Mouse (Mus musculus) embryonic facial prominence, embryonic 13.5 days (tissue): ENCODE data around the gene Spry1. TPM values are rescaled to one million over a fixed set of nuclear protein-coding genes. Genes with fewer than 3 reads are reported as not detected.

Source experiments
- ATAC-seq: fragments of 200-750 bp; cut with Nextera tagmentation; 2 replicates; pipeline ENCODE4 v1.8.0; 2017; ENCODE audit warnings: low read depth; ENCODE audit not compliant: insufficient number of reproducible peaks, insufficient read depth, low FRiP score, low TSS enrichment
- H3K27ac ChIP-seq: fragments of 300-500 bp; sonication (generic); 2 replicates; pipeline ENCODE4 v1.5.1; 2015; ENCODE audit warnings: moderate library complexity, mild to moderate bottlenecking, inconsistent platforms
- H3K27me3 ChIP-seq: fragments of 300-500 bp; sonication (generic); 2 replicates; pipeline ENCODE4 v1.6.1; 2015; ENCODE audit warnings: mild to moderate bottlenecking, inconsistent platforms
- H3K36me3 ChIP-seq: fragments of 300-500 bp; sonication (generic); 2 replicates; pipeline ENCODE4 v1.6.1; 2015; ENCODE audit warnings: mild to moderate bottlenecking, inconsistent platforms
- H3K4me1 ChIP-seq: fragments of 300-500 bp; sonication (generic); 2 replicates; pipeline ENCODE4 v1.6.1; 2015; ENCODE audit warnings: inconsistent platforms
- H3K4me2 ChIP-seq: fragments of 300-500 bp; sonication (generic); 2 replicates; pipeline ENCODE4 v1.6.1; 2015; ENCODE audit warnings: moderate library complexity, mild to moderate bottlenecking, inconsistent platforms
- H3K4me3 ChIP-seq: fragments of 300-500 bp; sonication (generic); 2 replicates; pipeline ENCODE4 v1.5.1; 2015; ENCODE audit warnings: mild to moderate bottlenecking, inconsistent platforms
- H3K9ac ChIP-seq: fragments of 300-500 bp; sonication (generic); 2 replicates; pipeline ENCODE4 v1.6.1; 2015; ENCODE audit warnings: mild to moderate bottlenecking, inconsistent platforms
- H3K9me3 ChIP-seq: fragments of 300-500 bp; sonication (generic); 2 replicates; pipeline ENCODE4 v1.6.1; 2016; ENCODE audit warnings: inconsistent platforms
- WGBS: fragments of 180-500 bp; shearing (Covaris S2); methylation state at CpG from one replicate; pipeline ENCODE4 v1.1.7; 2015; ENCODE audit warnings: mixed read lengths; 5-methylcytosine and 5-hydroxymethylcytosine counted together
- polyA plus RNA-seq: library from polyadenylated mRNA; unstranded; fragments of >200 nt; fragmentation: Nextera tagmentation; extraction: Ambion mirVana; gene quantifications from 2 replicates; pipeline ENCODE4 v1.2.1, GENCODE M21; 2015

Spry1 gene
- polyA plus RNA-seq, 1 experiment from 2014 or later, result 12.6 TPM

DNA sequence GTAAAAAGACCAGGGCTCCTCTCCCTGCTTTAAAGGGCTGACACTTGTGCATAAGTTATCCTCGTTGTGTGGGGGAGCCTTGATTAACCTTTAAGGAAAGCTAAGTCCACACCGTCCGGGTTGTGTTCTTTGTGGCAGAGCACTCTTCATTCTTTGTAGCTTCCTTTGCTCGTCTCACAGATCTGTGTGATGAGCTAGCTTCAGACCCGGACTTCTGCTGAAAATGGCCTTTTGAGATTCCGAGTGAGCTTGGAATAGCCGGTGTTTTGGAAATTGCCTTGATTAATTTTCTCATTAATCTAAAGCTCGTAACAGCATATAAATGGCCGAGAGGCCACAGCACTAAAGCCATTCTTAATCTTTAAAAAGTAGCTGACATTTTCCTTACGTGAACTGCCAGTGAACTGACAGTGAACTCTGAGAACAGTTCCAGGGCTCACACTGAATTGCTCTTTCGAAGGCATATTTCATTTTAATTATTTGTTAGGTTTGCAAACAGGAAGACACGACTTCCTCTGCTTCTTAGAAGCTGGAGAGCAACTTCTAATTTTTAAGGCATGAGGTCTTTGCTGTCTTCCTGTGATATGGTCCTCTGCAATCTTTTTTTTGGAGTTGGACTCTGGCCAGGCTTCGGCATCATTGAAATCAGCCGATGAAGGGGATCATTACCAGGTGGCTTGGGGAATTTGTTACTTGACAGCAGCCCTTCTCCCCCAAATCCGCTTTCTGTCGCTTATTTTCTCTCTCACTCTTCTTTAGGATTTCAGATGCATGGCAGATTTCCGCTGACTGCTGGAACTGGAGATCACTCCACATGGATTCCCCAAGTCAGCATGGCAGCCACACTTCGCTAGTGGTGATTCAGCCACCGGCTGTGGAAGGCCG, 2.3 kb downstream of the Spry1 start:
- Histone ChIP-seq H3K9me3 (no peaks in the 10 kb centered on the region), H3K4me3 (peak overlapping the region; percentile 84), H3K4me1 (peaks cover 40% of the 10 kb centered on the region), H3K27ac (no peak overlapping the region), H3K9ac (peak overlapping the region; percentile 91), H3K4me2 (peak overlapping the region; percentile 77), H3K36me3 (peaks cover 31% of the 10 kb centered on the region), H3K27me3 (no peaks in the 10 kb centered on the region)
- ATAC-seq, result no peak
- 41% methylated on average over 20 of the region's 20 CpGs for WGBS

DNA sequence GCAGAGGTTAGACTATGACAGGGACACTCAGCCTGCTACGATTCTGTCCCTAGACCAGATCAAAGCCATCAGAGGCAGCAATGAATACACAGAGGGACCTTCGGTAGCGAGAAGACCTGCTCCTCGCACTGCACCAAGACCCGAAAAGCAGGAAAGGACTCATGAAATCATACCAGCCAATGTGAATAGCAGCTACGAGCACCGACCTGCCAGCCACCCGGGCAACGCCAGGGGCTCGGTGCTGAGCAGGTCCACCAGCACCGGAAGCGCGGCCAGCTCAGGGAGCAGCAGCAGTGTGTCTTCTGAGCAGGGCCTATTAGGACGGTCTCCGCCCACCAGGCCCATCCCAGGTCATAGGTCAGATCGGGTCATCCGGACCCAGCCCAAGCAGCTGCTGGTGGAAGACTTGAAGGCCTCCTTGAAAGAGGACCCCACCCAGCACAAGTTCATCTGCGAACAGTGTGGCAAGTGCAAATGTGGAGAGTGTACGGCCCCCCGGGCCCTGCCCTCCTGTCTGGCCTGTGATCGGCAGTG, 3.0 kb downstream of the Spry1 start:
- Histone ChIP-seq H3K4me2 (peak overlapping the region; percentile 77), H3K4me3 (peak overlapping the region; percentile 84), H3K4me1 (peaks cover 40% of the 10 kb centered on the region), H3K9ac (0 out of 2 replicates have a peak overlapping the region, but pooled peaks have one; percentile 91), H3K27ac (no peak overlapping the region), H3K9me3 (no peaks in the 10 kb centered on the region), H3K36me3 (peaks cover 31% of the 10 kb centered on the region), H3K27me3 (no peaks in the 10 kb centered on the region)
- WGBS, result 79% methylated on average over 21 of the region's 21 CpGs
- peak; percentile 27; the same call in 1 of the 2 replicates for ATAC-seq

DNA sequence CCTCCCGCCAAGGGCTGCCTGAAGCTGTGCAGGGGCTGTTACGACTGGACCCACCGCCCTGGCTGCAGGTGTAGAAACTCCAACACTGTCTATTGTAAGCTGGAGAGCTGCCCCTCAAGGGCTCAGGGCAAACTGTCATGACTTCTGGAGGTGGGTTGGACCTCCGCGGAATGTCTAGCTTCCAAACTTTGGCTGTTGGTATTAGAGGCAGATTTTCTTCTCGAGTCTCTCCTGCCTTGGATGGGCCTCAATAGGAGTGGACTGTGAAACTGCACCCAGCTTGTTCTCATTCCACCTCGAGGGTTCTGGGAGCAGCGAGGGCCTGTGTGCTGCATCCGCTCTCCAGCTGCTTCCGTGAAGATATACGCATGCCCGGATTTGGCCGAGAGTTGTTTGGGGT, 3.7 kb downstream of the Spry1 start:
- Histone ChIP-seq H3K27me3 (no peaks in the 10 kb centered on the region), H3K4me2 (peak overlapping the region; percentile 77), H3K9ac (0 out of 2 replicates have a peak overlapping the region, but pooled peaks have one; percentile 21), H3K9me3 (no peaks in the 10 kb centered on the region), H3K4me3 (peak overlapping the region; percentile 84; the same call in 1 of the 2 replicates), H3K27ac (no peak overlapping the region), H3K4me1 (peaks cover 40% of the 10 kb centered on the region), H3K36me3 (peaks cover 34% of the 10 kb centered on the region)
- ATAC-seq, result no peak
- 84% methylated on average over 13 of the region's 13 CpGs for WGBS

DNA sequence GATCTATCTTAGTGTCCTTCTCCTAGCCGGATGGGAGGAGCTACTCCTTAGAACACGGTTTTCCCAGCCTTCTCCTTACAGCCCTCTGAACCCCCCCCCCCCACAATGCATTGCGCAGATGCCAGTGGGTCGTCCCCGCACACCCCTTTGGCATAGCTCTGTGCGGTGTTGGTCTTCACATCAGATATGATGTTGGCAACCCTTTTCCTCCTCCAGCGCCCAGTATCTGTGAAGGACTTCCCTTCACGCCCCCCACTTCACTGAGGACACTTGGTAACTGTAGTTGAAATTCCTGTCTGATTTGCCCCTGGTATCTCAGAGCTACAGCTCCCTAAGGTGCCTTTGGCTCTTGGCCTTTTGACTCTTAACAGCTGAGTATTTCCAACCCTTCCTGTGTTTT, 4.2 kb downstream of the Spry1 start:
- Histone ChIP-seq H3K4me2 (peak overlapping the region; percentile 77; the same call in 1 of the 2 replicates), H3K4me1 (peaks cover 40% of the 10 kb centered on the region), H3K9ac (no peak overlapping the region), H3K36me3 (peaks cover 34% of the 10 kb centered on the region), H3K27ac (no peak overlapping the region), H3K4me3 (no peak overlapping the region), H3K9me3 (no peaks in the 10 kb centered on the region), H3K27me3 (no peaks in the 10 kb centered on the region)
- no peak for ATAC-seq
- 80% methylated on average over 8 of the region's 8 CpGs for WGBS

DNA sequence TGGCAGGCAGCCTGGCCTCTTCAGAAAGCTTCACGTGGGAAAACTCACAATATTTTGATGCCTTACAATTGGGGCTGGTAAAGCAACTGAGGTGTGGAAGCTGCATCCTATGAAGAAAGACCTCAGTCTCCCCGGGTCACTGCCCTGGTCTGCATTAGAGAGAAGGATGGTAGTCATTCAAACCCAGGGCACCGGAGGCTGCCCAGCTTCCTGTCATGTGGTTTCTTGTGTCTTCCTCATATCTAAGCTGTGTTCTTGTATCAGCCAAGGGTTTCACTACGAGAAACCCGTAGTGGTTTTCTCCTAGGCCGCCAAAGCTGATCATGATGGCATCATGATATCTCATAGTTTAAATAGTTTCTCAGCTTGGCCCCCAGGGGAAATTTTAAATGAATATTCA, 5.3 kb downstream of the Spry1 start:
- WGBS, result 80% methylated on average over 6 of the region's 6 CpGs
- H3K4me2 ChIP-seq, result no peak overlapping the region

DNA sequence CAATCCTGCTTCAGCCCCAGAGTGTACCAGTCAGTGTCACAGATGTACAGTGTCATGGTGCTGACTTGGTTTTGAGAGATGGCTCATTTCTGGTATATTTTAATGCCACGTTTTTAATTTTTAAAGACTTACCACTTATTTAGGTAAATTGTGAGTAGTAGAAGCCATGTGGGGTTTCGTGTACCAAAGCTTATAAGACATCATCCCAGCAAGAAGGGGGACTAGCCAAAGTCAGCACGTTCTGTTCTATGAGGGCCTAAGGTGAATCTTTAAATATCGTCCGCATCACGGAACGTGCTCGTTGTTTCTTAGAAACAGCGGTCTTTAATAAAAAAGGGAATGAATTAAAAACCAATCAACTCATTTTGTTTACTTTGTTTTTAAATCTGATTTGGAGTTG, 6.5 kb downstream of the Spry1 start:
- no peak for ATAC-seq
- peaks cover 36% of the 10 kb centered on the region for H3K4me1 ChIP-seq
- H3K4me2 ChIP-seq, result no peak overlapping the region
- no peak overlapping the region for H3K27ac ChIP-seq
- H3K27me3 ChIP-seq, result no peaks in the 10 kb centered on the region
- peaks cover 34% of the 10 kb centered on the region for H3K36me3 ChIP-seq
- 93% methylated on average over 9 of the region's 9 CpGs for WGBS
- H3K9ac ChIP-seq, result no peak overlapping the region
- H3K9me3 ChIP-seq, result no peaks in the 10 kb centered on the region
- no peak overlapping the region for H3K4me3 ChIP-seq

More for the DNA sequence above, 5.3 kb downstream of the Spry1 start:
- no peaks in the 10 kb centered on the region for H3K27me3 ChIP-seq
- H3K36me3 ChIP-seq, result peaks cover 34% of the 10 kb centered on the region
- ATAC-seq, result no peak
- H3K4me3 ChIP-seq, result no peak overlapping the region
- H3K9ac ChIP-seq, result no peak overlapping the region
- no peaks in the 10 kb centered on the region for H3K9me3 ChIP-seq
- peaks cover 36% of the 10 kb centered on the region for H3K4me1 ChIP-seq
- no peak overlapping the region for H3K27ac ChIP-seq

DNA sequence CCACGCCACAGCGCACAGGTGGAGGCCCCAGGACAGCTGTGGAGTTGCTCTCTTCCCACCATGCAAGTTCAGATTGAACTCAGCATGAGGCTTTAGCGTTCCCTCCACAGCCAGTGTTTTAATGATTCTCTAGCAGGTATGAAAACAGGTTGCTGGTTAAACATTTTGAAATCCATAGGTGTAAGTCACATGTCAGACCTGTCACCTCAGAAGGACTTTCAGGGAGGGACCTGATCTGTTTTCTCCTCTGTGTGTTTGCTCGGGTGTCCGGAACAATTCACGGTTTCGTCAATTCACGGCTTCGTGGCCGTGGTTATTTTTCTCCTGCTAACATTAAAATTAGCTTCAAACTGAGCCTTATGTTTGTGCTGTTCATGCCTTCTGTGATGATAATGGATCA, 7.5 kb downstream of the Spry1 start:
- Histone ChIP-seq H3K4me2 (no peak overlapping the region), H3K4me1 (peaks cover 29% of the 10 kb centered on the region), H3K27me3 (no peaks in the 10 kb centered on the region), H3K36me3 (peaks cover 34% of the 10 kb centered on the region), H3K9ac (no peak overlapping the region), H3K4me3 (no peak overlapping the region), H3K27ac (no peak overlapping the region), H3K9me3 (no peaks in the 10 kb centered on the region)
- 83% methylated on average over 10 of the region's 10 CpGs for WGBS
- ATAC-seq, result no peak

DNA sequence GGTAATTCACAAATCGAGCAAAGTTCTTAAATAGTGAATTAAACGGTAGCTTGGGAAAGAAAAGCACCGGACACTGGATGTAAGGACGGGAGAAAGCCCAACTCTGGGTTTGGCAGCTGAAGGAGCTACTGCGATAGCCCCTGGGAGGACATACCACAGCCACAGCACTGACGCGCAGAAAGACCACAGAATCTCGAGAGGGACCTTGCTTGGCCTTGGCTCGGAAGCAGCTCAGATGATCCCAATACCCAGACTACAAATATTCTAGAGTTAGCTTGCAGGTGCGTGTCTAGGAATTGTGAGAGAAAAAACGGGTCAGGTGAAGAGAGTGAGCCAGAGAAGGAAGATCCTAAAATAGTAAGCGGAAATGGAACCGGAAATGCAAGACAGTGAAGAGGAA, 8.5 kb downstream of the Spry1 start:
- Histone ChIP-seq H3K36me3 (peaks cover 26% of the 10 kb centered on the region), H3K4me1 (peaks cover 21% of the 10 kb centered on the region), H3K9ac (no peak overlapping the region), H3K4me3 (no peak overlapping the region), H3K4me2 (no peak overlapping the region), H3K27me3 (no peaks in the 10 kb centered on the region), H3K27ac (no peak overlapping the region), H3K9me3 (no peaks in the 10 kb centered on the region)
- ATAC-seq, result no peak
- 78% methylated on average over 13 of the region's 13 CpGs for whole genome bisulfite sequencing

DNA sequence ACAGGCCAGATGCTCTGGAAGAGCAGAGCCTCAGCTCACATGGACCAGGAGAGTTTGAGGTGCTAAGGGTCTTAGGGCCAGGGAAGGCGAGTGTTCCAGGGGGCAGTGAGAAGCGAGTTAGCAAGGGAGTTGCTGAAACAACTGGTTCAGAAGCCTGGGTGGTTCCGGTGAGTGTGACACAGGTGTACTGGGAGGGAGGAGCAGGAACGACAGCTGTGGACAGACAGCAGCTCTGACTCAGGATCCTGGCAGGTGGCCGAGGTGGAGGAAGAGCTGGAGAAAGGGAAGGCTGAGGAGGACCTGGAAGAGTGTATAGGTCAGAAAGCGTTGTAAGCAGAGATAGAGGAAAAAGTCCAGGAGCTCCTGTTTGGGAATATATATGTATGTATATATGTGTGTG, 9.5 kb downstream of the Spry1 start:
- no peak overlapping the region for H3K4me2 ChIP-seq
- WGBS, result 79% methylated on average over 6 of the region's 6 CpGs
- H3K36me3 ChIP-seq, result peaks cover 18% of the 10 kb centered on the region
- H3K9me3 ChIP-seq, result no peaks in the 10 kb centered on the region
- no peak overlapping the region for H3K9ac ChIP-seq
- ATAC-seq, result no peak
- no peak overlapping the region for H3K4me3 ChIP-seq
- no peak overlapping the region for H3K27ac ChIP-seq
- peaks cover 24% of the 10 kb centered on the region for H3K4me1 ChIP-seq
- H3K27me3 ChIP-seq, result no peaks in the 10 kb centered on the region

DNA sequence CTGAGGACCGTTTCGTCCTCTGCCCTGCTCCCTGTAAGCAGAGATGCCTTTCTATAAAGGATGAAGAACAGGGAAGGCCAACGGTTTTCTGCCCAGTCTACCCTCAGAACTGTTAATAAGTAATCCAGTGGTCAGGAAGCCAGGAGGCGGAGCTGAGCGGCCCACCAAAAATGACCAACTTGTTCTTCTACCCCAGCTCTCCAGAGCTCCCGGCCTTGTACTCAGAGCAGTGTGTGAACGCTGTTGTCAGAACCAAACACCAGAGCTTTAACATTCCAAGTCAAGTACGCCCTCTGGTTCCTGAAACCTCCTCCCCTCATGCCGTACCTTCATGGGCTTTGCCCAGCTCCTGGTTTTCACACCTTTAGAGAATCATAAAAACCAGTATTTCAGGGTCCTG, 12.8 kb downstream of the Spry1 start:
- Histone ChIP-seq H3K4me3 (no peak overlapping the region), H3K36me3 (0 out of 2 replicates have a peak, but pooled peaks cover 3% of the 10 kb centered on the region), H3K9ac (no peak overlapping the region), H3K9me3 (no peaks in the 10 kb centered on the region), H3K27ac (peak overlapping the region; percentile 33; the same call in 1 of the 2 replicates), H3K4me1 (peaks cover 34% of the 10 kb centered on the region), H3K27me3 (peaks cover 15% of the 10 kb centered on the region), H3K4me2 (no peak overlapping the region)
- WGBS, result 84% methylated on average over 9 of the region's 9 CpGs
- no peak for ATAC-seq

DNA sequence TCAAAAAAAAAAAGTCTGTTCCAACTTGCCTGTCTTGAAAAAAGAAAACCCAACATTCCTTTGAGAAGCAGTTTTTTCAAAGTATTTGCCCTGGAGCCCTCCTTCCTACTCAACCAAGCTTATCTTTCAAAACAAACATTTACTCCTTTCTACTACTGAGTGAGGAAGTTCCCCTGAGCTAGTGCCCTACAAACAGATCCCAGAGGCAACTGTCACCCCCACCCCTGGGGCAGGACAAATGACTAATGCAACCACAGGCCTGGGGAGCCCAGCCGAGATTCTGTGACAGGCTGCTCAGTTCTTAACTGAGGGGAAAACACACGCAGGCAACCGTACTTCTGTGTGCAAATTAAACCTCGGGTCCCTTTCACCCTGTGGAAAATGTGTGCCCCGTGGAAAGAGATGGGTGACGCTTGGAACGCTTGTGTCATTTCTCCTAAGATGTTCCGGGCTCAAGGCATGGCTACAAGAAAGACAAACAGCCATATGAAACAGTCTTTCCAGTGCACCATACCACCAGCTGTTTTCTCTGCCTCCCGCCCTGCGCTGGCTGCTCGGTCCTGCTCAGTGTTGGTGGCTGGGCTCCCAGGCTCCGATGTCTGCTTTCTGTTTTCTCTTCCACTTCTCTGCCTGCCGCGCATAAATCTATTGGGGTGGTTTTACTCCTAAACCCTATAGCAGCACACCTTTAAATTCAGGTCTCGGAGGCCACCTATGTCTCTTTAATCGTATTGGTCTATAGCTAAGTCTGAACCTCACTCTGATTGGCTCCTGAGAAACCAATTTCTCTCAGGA, 14.4 kb downstream of the Spry1 start:
- no peaks in the 10 kb centered on the region for H3K9me3 ChIP-seq
- H3K4me3 ChIP-seq, result peak overlapping the region; percentile 35
- H3K27ac ChIP-seq, result peak overlapping the region; percentile 64
- no peak for ATAC-seq
- H3K27me3 ChIP-seq, result peaks cover 19% of the 10 kb centered on the region
- no peaks in the 10 kb centered on the region for H3K36me3 ChIP-seq
- peak overlapping the region; percentile 57 for H3K4me2 ChIP-seq
- H3K9ac ChIP-seq, result peak overlapping the region; percentile 61; the same call in 1 of the 2 replicates
- H3K4me1 ChIP-seq, result peaks cover 34% of the 10 kb centered on the region
- 4% methylated on average over 16 of the region's 16 CpGs for WGBS
